Mouse (Mus musculus): ENCODE data around the gene Trpv3.

- no peak for TF ChIP-seq HCFC1 (IDR thresholded peaks at IDR 0.05; ENCODE audit: borderline replicate concordance, insufficient read depth, low read length)
- TF ChIP-seq ZC3H11A (IDR thresholded peaks at IDR 0.05; ENCODE audit: borderline replicate concordance, low read depth, low read length) = no peak
- no peak for TF ChIP-seq ZNF384 (IDR thresholded peaks at IDR 0.05; ENCODE audit: low read depth, low read length)
- no peak for TF ChIP-seq MAFK (IDR thresholded peaks at IDR 0.05; ENCODE audit: insufficient read depth, low read depth, low read length)
- no peak for TF ChIP-seq CHD2 (IDR thresholded peaks at IDR 0.05; ENCODE audit: low read depth, low read length)
These were observed 16.2 kb downstream of the Trpv3 start for GRCm38 (mm10) chr11:73283369-73283768.
